Mouse (Mus musculus): ENCODE results near the gene Gm10337.

The Gm10337 gene

GRCm38 (mm10) chr15:102552599-102552998 is 49.1 kb downstream of the Gm10337 start:
- no peak for DNase-seq (ENCODE audit: low spot score in 2 of 2)

All from spleen, postnatal 14 days (tissue).